Mouse (Mus musculus): ENCODE measurements around the gene C1ra.
"Not testable (repeated sequence)": the region's sequence is repeated elsewhere in the genome, so short reads cannot be mapped to it uniquely, and the experiment has no call there.

Gene C1ra

DNA sequence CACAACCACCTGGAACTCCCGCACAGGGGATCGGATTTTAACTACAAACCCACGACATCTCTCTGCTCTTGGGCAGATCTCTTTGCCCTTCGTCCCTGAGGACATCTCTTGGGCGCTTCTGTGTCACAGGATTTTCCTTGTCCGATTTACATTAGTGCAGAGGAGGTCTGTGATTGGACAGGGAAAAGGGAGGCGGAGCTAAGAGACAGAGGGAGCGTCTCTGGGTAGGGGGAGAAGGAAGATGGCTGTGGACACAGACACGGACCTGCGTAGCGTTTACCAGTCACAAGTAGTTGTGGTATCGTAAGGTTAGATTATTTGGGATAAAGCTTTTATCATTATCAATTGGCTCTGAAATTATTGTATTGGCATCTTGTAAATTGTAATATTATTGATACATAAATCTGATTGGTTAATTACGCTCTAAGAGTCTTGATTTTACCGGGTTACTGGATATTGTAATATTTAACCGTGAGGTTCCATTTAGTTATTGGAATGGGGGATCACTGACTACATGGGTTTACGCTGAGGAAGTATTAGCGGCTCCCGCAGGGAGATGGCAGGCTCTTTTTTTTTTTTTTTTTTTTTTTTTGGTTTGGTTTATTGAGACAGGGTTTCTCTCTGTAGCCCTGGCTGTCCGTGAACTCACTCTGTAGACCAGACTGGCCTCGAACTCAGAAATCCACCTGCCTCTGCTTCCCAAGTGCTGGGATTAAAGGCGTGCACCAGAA, 26.6 kb upstream of the C1ra start:
- DNase-seq (ENCODE audit: low read depth, low spot score) = no peak

DNA sequence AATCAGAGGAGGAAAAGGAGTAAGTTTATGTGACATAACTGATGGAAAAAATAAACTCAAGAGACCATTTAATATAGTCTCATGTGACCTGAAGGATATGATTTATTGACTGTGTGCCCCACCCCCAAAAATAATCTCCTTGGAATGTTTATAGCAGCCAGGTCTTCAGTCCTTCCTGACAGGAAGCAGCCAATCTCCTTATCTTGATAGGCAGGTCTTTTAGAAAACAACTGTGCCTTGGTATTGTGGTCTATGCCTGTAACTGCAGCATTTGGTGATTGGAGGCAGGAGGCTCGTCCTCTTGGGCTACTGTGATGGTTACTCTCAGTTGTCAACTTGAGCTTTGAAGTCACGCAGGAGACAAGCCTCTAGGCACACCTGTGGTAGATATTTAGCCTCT, 24.7 kb upstream of the C1ra start:
- DNase-seq (ENCODE audit: low read depth, low spot score) = no peak

DNA sequence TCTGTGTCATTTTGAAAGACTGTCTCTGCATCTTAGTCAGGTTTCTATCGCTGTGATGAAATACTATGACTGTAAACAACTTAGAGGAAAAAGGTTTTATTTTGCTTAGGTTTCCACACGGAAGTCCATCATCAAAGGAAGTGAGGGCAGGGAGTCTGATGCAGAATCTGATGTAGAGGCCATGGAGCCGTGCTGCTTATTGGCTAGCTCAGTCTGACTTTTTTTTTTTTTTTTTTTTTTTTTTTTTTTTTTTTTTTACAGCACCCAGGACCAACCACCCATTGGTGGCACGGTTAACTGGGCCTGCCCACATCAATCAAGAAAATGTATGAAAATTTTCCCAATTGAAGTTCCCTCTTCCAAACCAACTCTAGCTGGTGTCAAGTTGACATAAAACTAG, 23.3 kb upstream of the C1ra start:
- no peak for DNase-seq (ENCODE audit: low read depth, low spot score)

DNA sequence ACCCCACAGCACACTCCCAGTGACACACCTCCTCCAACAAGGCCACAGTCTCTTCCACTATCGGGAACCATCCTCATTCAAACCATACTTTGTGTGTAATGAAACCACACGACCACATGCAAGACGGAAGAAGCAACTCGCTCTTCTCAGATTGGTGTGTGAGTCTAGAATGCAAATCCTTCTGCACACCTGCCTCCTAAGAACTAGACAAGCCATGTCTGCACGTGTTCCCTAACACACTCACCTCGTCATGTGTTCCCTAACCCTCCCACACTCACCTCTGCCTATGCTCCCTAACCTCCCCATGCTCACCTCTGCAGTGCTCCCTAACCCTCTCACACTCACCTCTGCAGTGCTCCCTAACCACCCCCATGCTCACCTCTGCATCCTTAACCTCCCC, 20.8 kb upstream of the C1ra start:
- no peak for DNase-seq (ENCODE audit: low read depth, low spot score)

DNA sequence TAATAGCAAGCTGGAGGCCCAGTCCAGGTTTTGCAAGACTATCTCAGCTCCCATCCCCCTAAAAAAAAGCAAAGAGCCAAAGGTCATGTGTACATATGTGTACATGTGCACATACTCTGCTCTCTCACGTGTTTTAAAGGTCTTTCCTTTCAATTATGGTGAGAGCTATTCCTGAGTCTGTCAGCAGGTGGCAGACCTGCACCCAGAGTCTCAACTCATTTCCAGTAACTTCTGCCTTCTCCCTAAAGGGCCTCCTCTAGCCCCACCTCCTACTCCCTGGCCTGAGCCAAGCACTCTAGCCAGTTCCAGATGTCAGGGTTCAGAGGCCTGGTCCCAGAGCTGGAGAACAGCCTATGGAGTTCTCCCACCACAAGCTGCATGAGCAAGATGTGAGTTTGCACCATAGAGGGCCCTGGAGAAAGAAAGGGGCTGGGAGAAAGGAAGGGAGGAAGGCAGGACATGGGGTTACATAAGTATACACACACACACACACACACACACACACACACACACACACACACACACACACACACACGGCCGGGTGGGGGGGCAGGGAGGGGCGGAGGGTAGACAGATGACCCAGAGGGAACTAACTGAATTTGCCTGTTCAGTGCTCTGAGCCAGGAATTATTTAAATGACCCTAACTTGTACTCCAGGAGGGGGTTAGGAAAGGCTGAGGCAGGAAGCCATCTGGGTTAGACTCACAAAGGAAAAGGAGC, 19.2 kb upstream of the C1ra start, which contains the start of gene C1rl:
Gene C1rl, plus strand, starts transcription at position 272 of the 720 bp plus-strand sequence.
- peak; percentile 65 for DNase-seq (ENCODE audit: low read depth, low spot score)

DNA sequence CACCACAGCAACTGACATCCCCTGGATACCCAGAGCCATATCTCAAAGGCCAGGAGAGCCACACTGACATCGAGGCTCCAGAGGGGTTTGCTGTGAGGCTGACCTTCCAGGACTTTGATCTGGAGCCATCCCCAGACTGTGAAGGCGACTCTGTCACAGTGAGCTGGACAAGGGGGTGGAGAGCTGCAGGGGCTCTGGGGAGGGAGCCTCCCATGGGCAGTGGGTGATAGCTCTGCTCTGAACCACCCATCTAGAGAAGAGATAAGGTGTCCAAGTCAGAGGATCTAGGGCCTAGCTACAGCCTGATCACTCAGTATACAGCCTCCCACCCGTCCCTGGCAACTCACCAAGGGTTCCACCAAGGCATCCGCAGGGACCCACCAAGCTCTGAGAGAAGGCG, 18.3 kb upstream of the C1ra start:
- DNase-seq (ENCODE audit: low read depth, low spot score) = no peak

DNA sequence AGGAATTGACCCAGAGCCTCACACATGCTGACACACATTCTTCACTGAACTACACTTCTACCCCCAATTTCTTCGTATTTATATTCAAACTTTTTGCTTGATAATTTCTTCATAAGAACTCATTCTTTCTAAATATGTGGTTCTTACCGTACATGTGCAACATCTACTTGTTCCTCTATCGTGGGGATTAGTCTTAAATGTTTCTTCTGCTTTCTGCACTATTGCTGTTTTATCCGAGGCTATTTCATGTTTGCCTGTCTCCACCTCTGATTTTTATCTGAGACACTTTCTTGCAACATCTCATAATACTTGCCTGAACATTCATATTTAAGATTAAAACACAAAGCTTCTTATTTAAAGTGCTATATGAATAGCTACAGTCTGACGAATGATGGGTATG, 16.2 kb upstream of the C1ra start:
- no peak for DNase-seq (ENCODE audit: low read depth, low spot score)

DNA sequence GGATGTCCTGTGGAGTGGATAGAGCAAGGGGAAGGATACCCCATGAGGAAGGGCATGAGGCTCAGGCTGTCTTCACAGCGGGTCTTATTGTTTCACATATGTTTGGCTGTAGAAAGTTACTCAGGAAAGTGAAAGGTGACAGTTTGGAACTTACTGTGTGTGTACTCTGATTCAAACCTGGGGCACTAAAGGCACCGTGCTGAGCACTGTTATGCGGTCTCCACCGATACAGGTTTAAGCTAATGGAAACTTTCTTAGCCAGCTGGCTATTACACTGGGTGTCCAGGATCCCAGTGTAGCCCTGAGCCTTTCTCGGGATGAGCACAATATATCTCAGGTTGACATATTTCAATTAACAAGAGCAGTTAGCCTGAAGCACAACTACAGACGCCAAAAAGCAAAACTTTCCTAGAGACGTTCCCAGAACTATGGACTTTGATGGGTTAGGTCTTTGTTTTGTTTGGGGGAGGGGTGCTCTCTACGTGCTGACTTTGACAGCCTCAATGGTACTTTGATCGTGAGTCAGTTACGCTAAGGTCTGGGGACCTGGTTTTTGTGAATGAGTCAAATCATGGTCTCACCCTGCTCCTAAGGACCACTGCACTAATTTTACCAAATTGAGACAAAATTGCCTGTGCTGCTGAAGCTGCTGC, 12.2 kb upstream of the C1ra start:
- no peak for DNase-seq (ENCODE audit: low read depth, low spot score)

DNA sequence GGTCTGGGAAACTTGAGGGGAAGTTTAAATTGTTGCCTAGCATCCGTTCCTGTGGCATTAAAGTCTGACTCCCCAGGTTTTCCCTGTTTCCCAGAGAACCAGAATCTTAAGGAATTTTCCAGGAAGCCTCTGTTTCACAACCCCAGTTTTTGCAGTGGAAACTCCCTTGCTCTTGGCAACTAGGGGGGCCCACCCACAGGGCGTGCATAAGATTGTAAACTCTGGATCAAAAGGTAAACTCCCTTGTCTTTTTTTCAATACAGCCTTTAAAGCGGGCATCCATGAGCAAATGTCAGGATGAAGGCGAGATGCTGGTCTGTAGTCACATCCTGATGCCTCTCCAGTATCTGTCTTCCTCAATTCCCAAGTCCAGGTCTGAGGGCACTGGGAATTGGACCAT, 10.7 kb upstream of the C1ra start:
- no peak for DNase-seq (ENCODE audit: low read depth, low spot score)

DNA sequence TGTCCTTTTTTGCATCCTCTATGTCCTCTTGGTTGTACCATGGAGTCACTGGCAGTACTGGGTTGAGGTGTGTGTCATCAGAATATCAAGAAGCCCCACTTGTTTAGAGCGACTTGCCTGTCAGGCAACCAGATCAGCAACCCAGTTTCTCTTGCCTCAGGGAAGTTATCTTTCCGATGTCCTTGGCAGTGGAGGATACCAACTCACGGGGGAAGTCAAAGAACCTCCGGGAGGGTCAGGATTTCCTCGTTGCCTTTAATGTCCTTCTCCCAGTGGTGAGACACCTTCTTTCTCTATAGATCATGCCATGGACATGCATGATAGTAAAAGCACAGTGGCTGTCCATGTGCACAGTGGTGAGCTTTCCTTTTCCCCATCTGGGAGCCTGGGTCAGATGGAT, 10.2 kb upstream of the C1ra start:
- DNase-seq (ENCODE audit: low read depth, low spot score) = no peak

DNA sequence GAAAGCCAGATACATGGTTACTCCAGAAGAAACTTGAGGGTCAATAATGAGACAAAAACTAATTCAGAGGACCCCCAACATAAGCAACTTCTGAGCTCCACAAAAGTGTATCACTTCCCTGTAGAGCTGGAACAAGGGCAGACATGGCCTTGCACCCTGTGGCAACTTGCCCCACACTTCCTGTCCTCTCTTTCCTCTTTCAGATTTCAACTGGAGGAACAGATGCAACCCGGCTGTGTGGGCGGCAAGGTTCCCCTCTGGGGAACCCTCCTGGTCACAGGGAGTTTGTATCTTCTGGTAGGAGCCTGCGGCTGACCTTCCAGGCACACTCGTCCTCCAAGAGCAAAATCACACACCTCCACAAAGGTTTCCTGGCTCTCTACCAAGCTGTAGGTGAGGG, 7.2 kb upstream of the C1ra start:
- DNase-seq (ENCODE audit: low read depth, low spot score) = no peak

DNA sequence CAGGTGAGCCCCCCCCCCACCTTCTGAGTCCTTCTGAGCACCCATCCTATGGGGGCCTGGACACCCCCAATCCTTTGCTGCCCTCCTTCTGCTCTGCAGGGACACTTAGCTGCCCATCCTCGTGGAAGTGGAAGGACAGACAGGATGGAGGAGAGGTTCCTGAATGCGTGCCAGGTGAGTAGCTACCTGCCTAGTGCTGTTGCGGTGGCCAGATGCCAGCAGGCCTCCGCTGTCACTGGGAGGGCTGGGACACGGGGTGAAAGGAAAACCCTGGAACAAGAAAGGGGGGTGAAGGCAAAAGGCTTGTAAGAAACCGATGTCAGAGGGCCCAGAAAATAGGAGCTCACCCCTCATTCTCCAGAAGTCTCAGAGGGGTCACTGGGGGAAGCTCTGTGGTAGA, 5.2 kb upstream of the C1ra start:
- no peak for DNase-seq (ENCODE audit: low read depth, low spot score)

DNA sequence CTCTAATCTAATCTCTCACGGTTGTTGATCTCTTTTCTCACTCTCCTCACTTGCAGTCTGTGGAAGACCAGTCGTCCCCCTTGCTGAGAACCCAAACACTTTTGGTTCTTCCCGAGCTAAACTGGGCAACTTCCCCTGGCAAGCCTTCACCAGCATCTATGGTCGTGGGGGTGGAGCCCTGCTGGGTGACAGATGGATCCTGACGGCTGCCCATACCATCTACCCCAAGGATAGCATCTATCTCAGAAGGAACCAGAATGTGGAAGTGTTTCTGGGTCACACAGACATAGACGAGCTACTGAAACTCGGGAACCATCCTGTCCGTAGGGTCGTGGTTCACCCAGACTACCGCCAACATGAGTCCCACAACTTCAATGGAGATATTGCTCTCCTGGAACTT, 3.9 kb upstream of the C1ra start:
- no peak for DNase-seq (ENCODE audit: low read depth, low spot score)

DNA sequence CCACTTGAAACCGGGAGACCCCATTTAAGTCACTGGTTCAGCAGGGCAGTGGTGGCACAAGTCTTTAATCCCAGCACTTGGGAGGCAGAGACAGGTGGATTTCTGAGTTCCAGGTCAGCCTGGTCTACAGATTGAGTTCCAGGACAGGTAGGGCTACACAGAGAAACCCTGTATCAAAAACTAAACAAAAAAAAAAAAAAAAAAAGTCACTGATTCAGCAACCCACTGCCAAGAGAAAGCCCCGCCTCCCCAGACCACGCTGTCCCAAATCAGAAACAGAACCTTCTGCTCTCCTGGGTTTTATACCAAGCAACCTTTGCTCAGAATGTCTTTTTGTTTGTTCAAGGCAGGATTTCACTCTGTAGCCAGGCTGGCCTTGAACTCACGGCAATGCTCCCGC, 3.0 kb upstream of the C1ra start:
- not testable (repeated sequence) for DNase-seq (ENCODE audit: low read depth, low spot score)

DNA sequence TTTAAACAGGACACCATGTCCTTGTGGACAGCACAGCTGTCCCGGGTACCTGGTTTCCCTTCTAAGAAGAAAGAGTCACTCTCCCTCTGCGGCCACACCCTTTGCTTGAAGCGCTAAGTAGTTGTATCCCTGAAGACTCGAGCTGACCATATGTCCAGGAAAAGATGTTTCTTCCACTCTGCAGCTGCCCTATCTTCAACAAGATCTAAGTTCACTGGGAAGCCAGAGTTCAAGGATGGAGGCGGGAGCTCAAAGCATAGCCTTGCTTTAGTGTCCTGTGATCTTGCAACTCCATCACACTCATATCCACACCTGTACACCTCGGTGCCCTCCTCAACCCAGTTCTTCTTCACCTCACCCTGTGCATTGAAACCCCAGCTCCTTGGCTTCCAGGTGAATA, 269 bp upstream of the C1ra start:
- no peak for DNase-seq (ENCODE audit: low read depth, low spot score)

DNA sequence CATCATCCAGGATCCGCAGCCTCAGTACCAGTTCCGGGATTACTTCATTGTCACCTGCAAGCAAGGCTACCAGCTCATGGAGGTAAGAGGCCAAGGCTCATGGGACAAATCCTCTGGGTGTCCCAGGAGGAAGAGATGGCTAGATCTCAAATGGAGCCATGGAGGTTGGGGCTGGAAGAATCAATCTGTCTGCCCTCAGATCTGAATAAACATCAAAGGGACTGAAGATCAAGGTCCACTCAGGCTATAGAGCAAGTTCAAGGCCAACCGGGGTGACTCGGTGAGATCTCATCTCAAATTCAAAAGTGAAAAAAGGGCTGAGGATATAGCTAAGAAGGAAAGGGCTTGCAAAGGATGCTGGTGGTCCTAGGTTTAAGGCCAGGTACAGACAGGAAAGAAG, 5.5 kb downstream of the C1ra start:
- DNase-seq (ENCODE audit: low read depth, low spot score) = not testable (repeated sequence)

DNA sequence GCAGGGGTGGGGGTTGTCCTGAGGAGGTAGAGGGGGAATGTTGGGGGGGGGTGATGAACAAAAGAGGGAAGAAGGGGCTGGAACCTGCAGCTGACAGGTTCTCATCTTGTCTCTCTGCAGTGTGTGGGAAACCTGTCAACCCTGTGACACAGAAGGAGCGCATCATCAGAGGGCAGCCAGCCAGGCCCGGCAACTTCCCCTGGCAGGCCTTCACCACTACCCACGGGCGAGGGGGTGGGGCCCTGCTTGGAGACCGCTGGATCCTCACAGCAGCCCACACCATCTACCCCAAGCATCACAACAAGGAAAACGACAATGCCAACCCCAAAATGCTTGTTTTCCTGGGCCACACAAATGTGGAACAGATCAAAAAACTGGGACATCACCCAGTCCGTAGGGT, 9.9 kb downstream of the C1ra start:
- DNase-seq (ENCODE audit: low read depth, low spot score) = not testable (repeated sequence)

DNA sequence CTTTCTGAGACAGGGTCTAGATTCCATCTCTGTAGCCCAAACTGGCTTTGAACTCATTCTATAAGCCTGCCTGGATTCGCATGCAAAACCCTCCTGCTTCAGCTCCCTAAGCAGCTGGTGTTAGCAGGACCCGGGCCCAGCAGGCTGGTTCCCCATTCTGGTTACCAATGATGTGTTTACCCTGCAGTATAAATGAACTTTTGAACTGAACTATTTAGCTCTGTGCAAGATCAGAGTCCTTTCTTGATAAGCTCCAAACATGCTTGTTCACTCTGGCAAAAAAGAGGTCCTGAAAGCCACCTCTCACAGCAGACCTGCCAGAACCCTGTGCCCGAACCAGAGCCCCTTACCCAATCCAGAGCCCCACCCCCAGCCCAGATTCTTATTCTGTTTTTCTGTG, 15.7 kb downstream of the C1ra start:
- DNase-seq (ENCODE audit: low read depth, low spot score) = no peak

DNA sequence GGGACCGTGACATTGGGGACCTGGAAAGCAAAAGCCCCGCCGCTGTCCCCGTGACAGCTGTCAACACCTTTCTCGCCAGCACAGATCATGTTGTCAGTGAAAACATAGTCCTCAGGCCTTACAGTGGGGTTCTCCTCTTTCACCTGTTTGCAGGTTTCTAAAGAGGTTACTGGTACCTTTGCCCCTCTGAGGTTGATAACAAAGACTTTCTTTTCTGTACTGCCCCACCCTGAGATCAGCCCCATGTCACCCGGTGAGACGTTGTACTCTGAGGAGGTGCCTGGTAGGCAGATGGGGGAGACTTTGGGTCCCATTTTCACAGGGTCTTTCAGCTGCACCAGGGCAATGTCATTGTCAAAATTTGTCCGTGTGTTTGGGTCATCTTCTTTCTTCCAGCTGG, 18.9 kb downstream of the C1ra start:
- DNase-seq (ENCODE audit: low read depth, low spot score) = no peak

DNA sequence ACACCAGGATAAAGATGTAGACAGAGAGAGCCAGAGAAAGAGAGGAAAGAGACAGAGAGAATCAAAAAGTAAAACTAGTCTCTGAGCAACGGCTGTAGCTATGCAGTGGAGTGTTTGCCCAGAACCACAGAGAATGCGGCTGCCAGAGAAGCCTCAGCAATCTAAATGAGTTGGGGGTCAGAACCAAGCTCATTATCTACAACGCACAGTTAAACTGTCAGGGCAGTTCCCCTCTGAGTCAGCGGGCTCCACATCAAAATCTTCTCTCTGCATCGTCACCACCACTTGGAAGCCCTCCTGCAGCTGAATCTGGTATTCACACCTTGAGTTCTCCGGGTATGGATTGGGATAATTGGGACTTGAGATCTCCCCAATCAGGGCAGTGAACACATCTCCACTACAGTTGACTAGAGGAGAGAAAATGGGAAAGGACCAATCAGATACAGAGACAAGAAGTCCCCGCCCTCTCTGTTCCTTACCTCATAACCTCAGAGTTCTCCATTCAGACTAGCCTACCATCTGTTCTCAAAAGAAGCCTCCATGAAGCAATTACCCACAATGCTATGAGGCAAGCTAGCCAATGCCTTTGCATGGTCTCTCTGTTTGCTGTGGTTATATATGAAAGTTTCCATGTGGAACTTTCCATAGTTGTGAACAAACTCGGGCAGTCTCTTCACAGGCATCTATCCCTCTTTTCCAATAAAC, 24.1 kb downstream of the C1ra start:
- DNase-seq (ENCODE audit: low read depth, low spot score) = not testable (repeated sequence)

DNA sequence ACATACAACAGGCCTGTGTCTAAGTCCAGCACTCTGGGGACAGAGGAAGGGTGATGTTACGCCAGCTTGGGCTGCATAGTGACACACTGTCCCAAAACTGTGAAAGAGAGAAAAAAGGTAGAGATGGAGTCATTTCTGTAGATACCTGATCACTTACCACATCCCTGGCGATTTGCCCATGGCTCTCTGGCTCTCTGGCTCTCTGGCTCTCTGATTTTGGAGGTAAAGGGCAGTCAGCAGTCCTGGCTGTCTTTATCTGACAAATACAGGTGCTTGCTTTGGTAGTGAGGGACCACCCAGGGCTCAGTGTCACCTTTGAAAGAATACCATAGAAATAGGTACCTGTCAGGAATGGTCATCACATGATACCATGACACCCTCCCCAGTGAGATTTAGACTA, 29.0 kb downstream of the C1ra start:
- DNase-seq (ENCODE audit: low read depth, low spot score) = not testable (repeated sequence)

DNA sequence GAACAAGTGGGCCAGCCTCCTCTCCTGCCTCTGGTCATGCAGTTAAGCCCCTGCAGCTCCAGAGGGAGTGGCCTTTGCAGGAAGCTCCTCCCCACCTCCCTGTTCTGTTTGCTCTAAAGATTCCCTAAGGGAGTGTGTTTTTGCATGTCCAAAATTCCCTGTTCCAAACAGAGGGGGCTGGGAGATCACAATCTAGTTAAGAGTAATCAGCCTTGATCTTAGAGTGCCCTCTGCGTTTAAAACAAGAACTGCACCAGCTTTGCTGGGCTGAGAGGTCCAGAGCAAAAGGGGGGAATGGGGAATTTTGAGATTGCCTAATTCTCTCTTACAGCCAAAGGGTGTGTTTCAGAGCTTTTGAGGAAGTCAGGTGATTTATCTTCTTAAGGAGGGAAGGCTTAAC, 30.1 kb downstream of the C1ra start, which contains the start of gene C1s1:
Gene C1s1, minus strand, starts transcription at position 76 of the 400 bp plus-strand sequence.
- peak; percentile 5 for DNase-seq (ENCODE audit: low read depth, low spot score)

Measured in CD4-positive, CD25-positive, alpha-beta regulatory T cell, adult 2 months (primary cell).